Comparison of ENCODE assay signal across 11 mouse cellular contexts in the genomic region with DNA sequence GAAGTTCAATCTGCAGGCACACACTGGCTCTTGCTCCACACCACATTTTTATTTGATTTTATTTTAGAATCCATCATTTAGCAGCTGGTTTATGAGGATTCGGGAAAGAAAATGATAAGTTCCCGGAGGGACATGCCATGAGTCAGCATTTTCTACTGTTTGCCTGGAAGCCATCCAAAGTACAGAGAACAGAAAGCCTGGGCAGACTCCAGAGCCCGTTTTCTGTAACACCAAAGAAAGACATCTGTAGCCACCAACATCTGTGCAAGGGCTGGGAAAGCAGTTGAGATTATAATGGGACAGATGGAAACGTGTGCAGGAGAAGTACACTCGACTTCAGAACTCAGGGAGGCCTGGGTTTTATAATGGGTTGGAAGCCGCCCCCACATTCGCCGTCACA.
DNase-seq lines count a peak whose midpoint lies in the region; ATAC-seq and TF ChIP-seq lines count a peak whose summit lies in the region.
"Had no signal": no experiment of that assay in that cellular context is flagged by ENCODE, and none has a peak within 500 bp of the region (broad histone marks: within the 10 kb centered on the region; RNA-seq: fewer than 3 reads in every experiment).

No protein-coding gene starts in this region.

- TF ChIP-seq CTCF in liver, postnatal 0 days (IDR thresholded peaks at IDR 0.05; ENCODE audit: low read depth), result no peak

- no peak overlapping the region for H3K27ac ChIP-seq in heart, embryonic 10.5 days
- no peak overlapping the region for H3K27ac ChIP-seq in hindbrain, embryonic 10.5 days
- H3K27ac ChIP-seq in liver, postnatal 0 days (ENCODE audit: low read depth), result no peak overlapping the region
- H3K27ac ChIP-seq: layer of hippocampus, adult 2 months; midbrain, embryonic 12.5 days had no signal

- H3K4me2 ChIP-seq in liver, postnatal 0 days (ENCODE audit: low read depth, low read length), result no peak overlapping the region
- H3K4me2 ChIP-seq: midbrain, embryonic 12.5 days had no signal

- no peaks in the 10 kb centered on the region for H3K36me3 ChIP-seq in heart, embryonic 10.5 days
- H3K36me3 ChIP-seq in hindbrain, embryonic 10.5 days, result no peaks in the 10 kb centered on the region
- no peaks in the 10 kb centered on the region for H3K36me3 ChIP-seq in liver, postnatal 0 days (replicated peaks; ENCODE audit: insufficient read depth, low read length)
- H3K36me3 ChIP-seq: midbrain, embryonic 12.5 days had no signal

- no peaks in the 10 kb centered on the region for H3K9me3 ChIP-seq in heart, embryonic 10.5 days
- H3K9me3 ChIP-seq in hindbrain, embryonic 10.5 days, result 0 out of 2 replicates have a peak, but pooled peaks cover 3% of the 10 kb centered on the region
- no peaks in the 10 kb centered on the region for H3K9me3 ChIP-seq in liver, postnatal 0 days (ENCODE audit: low read length)
- H3K9me3 ChIP-seq: midbrain, embryonic 12.5 days had no signal

- DNase-seq in heart, adult 8-10 months (ENCODE audit: low spot score), result peak; percentile 56
- no peak for DNase-seq in heart, embryonic 10.5 days (ENCODE audit: low spot score)
- DNase-seq in urinary bladder, postnatal 36 days (ENCODE audit: low spot score in 2 of 2), result peak; percentile 2 to 7
- no peak for DNase-seq in urinary bladder, postnatal 10 days (ENCODE audit: low spot score)
- DNase-seq in layer of hippocampus, adult 8-10 months (ENCODE audit: low spot score in 2 of 2), result peak; percentile 19 to 23
- no peak for DNase-seq in cerebellum, postnatal 4 days (ENCODE audit: low spot score in 2 of 2)
- no peak for DNase-seq in hindbrain, embryonic 10.5 days (ENCODE audit: low spot score)
- DNase-seq in liver, postnatal 0 days, result no peak
- DNase-seq: cerebellum, adult 8-10 months had no signal

- H3K9ac ChIP-seq in liver, postnatal 0 days (replicated peaks), result no peak overlapping the region
- H3K9ac ChIP-seq: midbrain, embryonic 12.5 days had no signal

- no peak for TF ChIP-seq EP300 in liver, postnatal 0 days (IDR thresholded peaks at IDR 0.05; ENCODE audit: low read depth)

- H3K4me3 ChIP-seq in heart, embryonic 10.5 days, result no peak overlapping the region
- no peak overlapping the region for H3K4me3 ChIP-seq in hindbrain, embryonic 10.5 days
- no peak overlapping the region for H3K4me3 ChIP-seq in liver, postnatal 0 days (ENCODE audit: low read depth, low read length)
- H3K4me3 ChIP-seq: layer of hippocampus, adult 2 months; midbrain, embryonic 12.5 days had no signal

- no peak for ATAC-seq in liver, postnatal 0 days

- H3K4me1 ChIP-seq in heart, embryonic 10.5 days, result no peaks in the 10 kb centered on the region
- no peaks in the 10 kb centered on the region for H3K4me1 ChIP-seq in hindbrain, embryonic 10.5 days (replicated peaks)
- H3K4me1 ChIP-seq in liver, postnatal 0 days (ENCODE audit: insufficient read depth), result no peaks in the 10 kb centered on the region
- H3K4me1 ChIP-seq: midbrain, embryonic 12.5 days had no signal

- WGBS in heart, embryonic 10.5 days, result 92% methylated on average over 8 of the region's 8 CpGs
- 96% methylated on average over 8 of the region's 8 CpGs for WGBS in hindbrain, embryonic 10.5 days
- 77% methylated on average over 8 of the region's 8 CpGs for WGBS in liver, postnatal 0 days (ENCODE audit: insufficient replicate concordance)

- no peaks in the 10 kb centered on the region for H3K27me3 ChIP-seq in heart, embryonic 10.5 days (ENCODE audit: insufficient read depth, poor library complexity, severe bottlenecking)
- no peaks in the 10 kb centered on the region for H3K27me3 ChIP-seq in hindbrain, embryonic 10.5 days (ENCODE audit: insufficient read depth, poor library complexity, severe bottlenecking)
- no peaks in the 10 kb centered on the region for H3K27me3 ChIP-seq in liver, postnatal 0 days (ENCODE audit: insufficient read depth, low read length)
- H3K27me3 ChIP-seq: midbrain, embryonic 12.5 days had no signal

Comparison
In these comparisons a context has a peak if more than half of its experiments do, and no peak if none do; other contexts are left out.
1. DNase-seq: peak in heart, adult 8-10 months (single experiment), urinary bladder, postnatal 36 days (2 of 2) and layer of hippocampus, adult 8-10 months (2 of 2); none in heart, embryonic 10.5 days (single experiment), urinary bladder, postnatal 10 days (single experiment), cerebellum, postnatal 4 days (0 of 2), hindbrain, embryonic 10.5 days (single experiment) and liver, postnatal 0 days (single experiment).